Mouse (Mus musculus) midbrain, embryonic 11.5 days (tissue): ENCODE results near the gene Exosc10. TPM values are rescaled to one million over a fixed set of nuclear protein-coding genes. Genes with fewer than 3 reads are reported as not detected.

Experiments used
- ATAC-seq: fragments of 200-750 bp; cut with Nextera tagmentation; 2 replicates; pipeline ENCODE4 v1.8.0; 2017; ENCODE audit warnings: moderate TSS enrichment, moderate library complexity; ENCODE audit not compliant: low FRiP score
- DNase-seq: peaks from one replicate; pipeline ENCODE4 v3.0.0; 2015; ENCODE audit warnings: low spot score; ENCODE audit errors: missing footprints
- H3K27ac ChIP-seq: fragments of 300-500 bp; sonication (generic); 2 replicates; pipeline ENCODE4 v1.5.1; 2014; ENCODE audit warnings: low read depth, low read length
- H3K27me3 ChIP-seq: fragments of 300-500 bp; sonication (generic); 2 replicates; pipeline ENCODE4 v1.6.1; 2014; ENCODE audit warnings: mild to moderate bottlenecking, low read length, moderate library complexity, mixed read lengths; ENCODE audit not compliant: control insufficient read depth, insufficient read depth
- H3K36me3 ChIP-seq: fragments of 300-500 bp; sonication (generic); 2 replicates; pipeline ENCODE4 v1.6.1; 2014; ENCODE audit warnings: mild to moderate bottlenecking, low read length, moderate library complexity, mixed read lengths; ENCODE audit not compliant: control insufficient read depth, insufficient read depth
- H3K4me1 ChIP-seq: fragments of 300-500 bp; sonication (generic); 2 replicates; pipeline ENCODE4 v1.6.1; 2014; ENCODE audit warnings: low read length; ENCODE audit not compliant: control insufficient read depth, insufficient read depth
- H3K4me2 ChIP-seq: fragments of 300-500 bp; sonication (generic); 2 replicates; pipeline ENCODE4 v1.6.1; 2014; ENCODE audit warnings: mild to moderate bottlenecking, moderate library complexity
- H3K4me3 ChIP-seq: fragments of 300-500 bp; sonication (generic); 2 replicates; pipeline ENCODE4 v1.5.1; 2014; ENCODE audit warnings: low read depth, low read length
- H3K9ac ChIP-seq: fragments of 300-500 bp; sonication (generic); 2 replicates; pipeline ENCODE4 v1.6.1; 2014; ENCODE audit warnings: low read length
- H3K9me3 ChIP-seq: fragments of 300-500 bp; sonication (generic); 2 replicates; pipeline ENCODE4 v1.6.1; 2016; ENCODE audit warnings: low read length; ENCODE audit not compliant: control insufficient read depth
- WGBS: fragments of 180-500 bp; shearing (Covaris S2); extraction: QIAGEN DNeasy Blood & Tissue Kit; methylation state at CpG from one replicate; pipeline ENCODE4 v1.1.7; 2014; 5-methylcytosine and 5-hydroxymethylcytosine counted together
- polyA plus RNA-seq: library from polyadenylated mRNA; unstranded; fragments of >200 nt; fragmentation: Nextera tagmentation; extraction: Ambion mirVana; gene quantifications from 2 replicates; pipeline ENCODE4 v1.2.1, GENCODE M21; 2014

Exosc10 gene
- polyA plus RNA-seq, 1 experiment from 2014 or later: 101 TPM

DNA sequence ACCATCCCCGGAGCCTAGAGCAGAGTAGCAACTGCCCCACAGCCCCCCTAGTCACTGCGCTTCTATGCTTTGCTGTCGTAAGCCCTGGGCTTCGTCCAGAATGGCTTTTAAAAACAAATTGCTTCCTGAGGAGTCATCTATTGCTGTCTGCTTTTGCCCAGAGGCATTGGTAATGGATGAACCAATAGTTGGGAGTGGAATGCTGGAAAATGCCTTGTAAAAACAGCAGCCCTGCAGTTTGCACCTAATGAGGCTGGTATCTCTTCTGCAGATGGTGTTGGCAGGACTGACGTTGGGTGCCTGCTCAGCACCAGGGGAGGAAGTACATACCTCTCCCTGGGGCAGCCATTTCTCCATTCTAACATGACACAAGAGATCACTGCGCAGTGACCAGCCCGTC lies 34.7 kb upstream of the Exosc10 start:
- peaks cover 5% of the 10 kb centered on the region; the same call in 1 of the 2 replicates for H3K4me1 ChIP-seq
- ATAC-seq (no peak), DNase-seq (peak; percentile 17)
- H3K27me3 ChIP-seq: no peaks in the 10 kb centered on the region
- no peak overlapping the region for H3K9ac ChIP-seq
- H3K4me3 ChIP-seq: no peak overlapping the region
- no peaks in the 10 kb centered on the region for H3K9me3 ChIP-seq
- 91% methylated on average over 7 of the region's 7 CpGs for WGBS
- no peak overlapping the region for H3K27ac ChIP-seq
- H3K4me2 ChIP-seq: no peak overlapping the region
- H3K36me3 ChIP-seq: peaks cover 20% of the 10 kb centered on the region; the same call in 1 of the 2 replicates

DNA sequence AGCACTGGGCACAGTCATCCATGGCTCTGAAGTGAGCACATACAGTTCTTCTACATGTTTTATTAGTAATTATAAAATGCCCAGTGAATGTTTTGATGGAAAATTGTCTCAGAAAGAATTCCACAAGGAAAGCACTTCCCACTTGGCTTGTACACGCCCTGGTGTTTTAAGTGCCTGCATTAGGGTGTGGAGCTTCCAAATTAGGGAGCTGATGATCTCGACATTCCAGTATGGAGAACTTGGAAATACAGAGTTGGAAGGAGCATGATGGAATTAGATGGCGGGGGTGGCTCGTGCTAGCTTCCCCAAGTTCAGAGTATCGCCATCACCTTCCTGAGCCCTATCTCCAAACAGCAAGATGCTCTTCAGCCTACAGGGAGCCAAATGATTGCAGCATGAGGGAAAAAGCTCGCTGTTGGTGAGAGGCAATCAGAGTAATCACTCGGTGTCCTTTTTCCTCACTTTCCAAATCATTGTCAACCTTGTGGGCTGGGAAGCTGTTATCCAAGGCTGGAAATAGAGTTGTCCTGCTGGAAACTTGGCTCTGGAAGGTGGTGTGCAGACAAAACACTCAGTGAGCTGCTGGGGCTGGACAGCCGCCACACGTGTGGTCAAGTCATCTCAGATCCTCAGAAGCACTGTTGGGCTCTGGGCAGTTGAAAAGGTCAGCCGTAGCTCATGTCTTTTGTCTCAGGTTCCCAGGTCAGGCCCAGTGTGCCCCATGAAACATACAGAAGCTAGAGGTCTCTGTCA lies 30.9 kb upstream of the Exosc10 start:
- H3K27me3 ChIP-seq: no peaks in the 10 kb centered on the region
- peak; percentile 17 for DNase-seq
- 90% methylated on average over 10 of the region's 10 CpGs for WGBS
- peaks cover 28% of the 10 kb centered on the region for H3K36me3 ChIP-seq
- H3K27ac ChIP-seq: no peak overlapping the region
- no peaks in the 10 kb centered on the region for H3K4me1 ChIP-seq
- H3K9ac ChIP-seq: no peak overlapping the region
- H3K4me2 ChIP-seq: no peak overlapping the region
- no peaks in the 10 kb centered on the region for H3K9me3 ChIP-seq
- no peak for ATAC-seq
- no peak overlapping the region for H3K4me3 ChIP-seq

DNA sequence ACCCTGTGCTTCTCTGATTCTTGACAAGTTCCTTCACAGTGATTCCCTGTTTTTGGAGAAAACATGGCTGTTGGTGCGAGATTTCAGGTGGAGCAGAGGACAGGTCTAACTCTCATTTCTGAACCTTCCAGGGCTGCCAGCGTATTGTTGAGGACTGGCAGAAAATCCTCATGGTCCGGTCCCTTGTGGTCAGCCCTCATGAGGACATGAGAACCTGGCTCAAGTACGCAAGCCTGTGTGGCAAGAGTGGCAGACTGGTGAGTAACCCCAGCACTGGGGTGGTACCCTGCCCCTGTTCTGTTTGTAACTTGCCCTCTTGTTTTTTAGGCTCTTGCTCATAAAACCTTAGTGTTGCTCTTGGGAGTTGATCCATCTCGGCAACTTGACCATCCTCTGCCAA lies 27.9 kb upstream of the Exosc10 start:
- no peak overlapping the region for H3K27ac ChIP-seq
- H3K36me3 ChIP-seq: peaks cover 46% of the 10 kb centered on the region
- 95% methylated on average over 5 of the region's 5 CpGs for WGBS

DNA sequence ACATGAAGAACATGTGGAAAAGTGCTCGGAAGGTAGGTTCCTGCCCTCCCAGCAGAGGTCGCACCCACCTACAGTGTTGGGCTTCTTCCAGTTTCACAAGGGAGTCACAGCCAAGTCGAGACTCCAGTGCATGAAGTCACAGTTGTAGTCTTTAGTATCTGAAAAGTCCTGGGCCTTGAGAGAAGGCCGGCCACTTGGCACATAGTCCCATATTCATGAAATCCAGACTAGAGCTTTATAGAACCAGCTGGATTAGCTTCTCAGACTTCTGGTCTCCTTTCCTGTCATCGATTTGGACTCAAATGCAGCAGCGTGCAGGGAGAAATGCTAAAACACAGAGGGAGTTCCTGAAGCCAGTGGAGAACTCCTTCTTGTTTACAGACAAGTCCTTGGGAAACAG lies 27.5 kb upstream of the Exosc10 start:
- Histone ChIP-seq H3K4me2 (no peak overlapping the region), H3K36me3 (peaks cover 48% of the 10 kb centered on the region), H3K9ac (no peak overlapping the region), H3K27ac (no peak overlapping the region), H3K27me3 (no peaks in the 10 kb centered on the region), H3K9me3 (no peaks in the 10 kb centered on the region), H3K4me1 (no peaks in the 10 kb centered on the region), H3K4me3 (no peak overlapping the region)
- no peak for DNase-seq
- no peak for ATAC-seq
- WGBS: 96% methylated on average over 6 of the region's 6 CpGs

More for the DNA sequence above, 27.9 kb upstream of the Exosc10 start:
- no peaks in the 10 kb centered on the region for H3K4me1 ChIP-seq
- H3K9me3 ChIP-seq: no peaks in the 10 kb centered on the region
- no peaks in the 10 kb centered on the region for H3K27me3 ChIP-seq
- ATAC-seq (no peak), DNase-seq (peak; percentile 8)
- no peak overlapping the region for H3K4me2 ChIP-seq
- H3K9ac ChIP-seq: no peak overlapping the region
- H3K4me3 ChIP-seq: no peak overlapping the region

DNA sequence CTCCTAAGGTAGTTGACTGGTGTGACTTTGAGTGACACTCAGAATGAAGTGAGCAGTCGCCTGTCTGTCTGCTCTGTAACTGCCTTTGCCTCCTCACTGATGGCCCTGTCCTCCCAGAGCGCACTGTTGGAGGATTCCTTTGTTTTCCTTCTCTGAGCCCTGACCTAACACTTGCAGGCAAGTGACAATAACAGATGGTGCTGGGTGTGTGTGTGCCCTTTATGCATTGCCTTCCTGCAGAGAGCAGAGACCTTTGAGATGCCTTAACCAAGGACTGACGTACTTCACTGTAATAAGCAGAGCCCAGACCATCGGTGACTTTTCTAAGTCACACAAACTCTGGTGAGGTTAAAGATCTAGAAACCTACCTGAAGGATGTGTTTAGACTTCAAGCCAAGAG lies 26.9 kb upstream of the Exosc10 start:
- H3K27me3 ChIP-seq: no peaks in the 10 kb centered on the region
- no peak for DNase-seq
- no peaks in the 10 kb centered on the region for H3K9me3 ChIP-seq
- H3K27ac ChIP-seq: no peak overlapping the region
- WGBS: 93% methylated on average over 4 of the region's 4 CpGs
- no peak overlapping the region for H3K4me3 ChIP-seq
- ATAC-seq: no peak
- H3K4me2 ChIP-seq: no peak overlapping the region
- H3K36me3 ChIP-seq: peaks cover 49% of the 10 kb centered on the region
- no peak overlapping the region for H3K9ac ChIP-seq
- no peaks in the 10 kb centered on the region for H3K4me1 ChIP-seq

DNA sequence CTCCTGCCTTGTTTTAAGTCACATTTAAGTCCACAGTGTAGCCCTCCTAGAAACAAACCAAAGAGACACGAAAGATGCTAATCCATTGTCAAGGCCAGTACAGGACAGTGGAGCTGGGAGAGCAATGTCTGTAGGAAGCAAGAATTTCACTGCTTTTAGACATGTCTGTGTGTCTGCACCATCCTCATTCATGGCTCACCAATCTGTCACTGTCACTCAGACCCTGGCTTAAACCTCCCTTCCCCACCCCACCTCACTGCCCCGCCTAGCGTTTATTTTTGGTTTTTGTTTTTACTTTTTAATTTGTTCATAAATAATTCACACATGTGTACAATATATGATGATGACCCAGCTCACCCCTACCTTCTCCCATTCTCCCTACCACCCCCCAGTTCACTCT lies 25.7 kb upstream of the Exosc10 start:
- peaks cover 49% of the 10 kb centered on the region for H3K36me3 ChIP-seq
- no peak overlapping the region for H3K27ac ChIP-seq
- H3K9ac ChIP-seq: no peak overlapping the region
- H3K4me1 ChIP-seq: no peaks in the 10 kb centered on the region
- ATAC-seq (no peak), DNase-seq (no peak)
- no peak overlapping the region for H3K4me3 ChIP-seq
- 94% methylated on average over 3 of the region's 3 CpGs for WGBS
- no peak overlapping the region for H3K4me2 ChIP-seq
- no peaks in the 10 kb centered on the region for H3K27me3 ChIP-seq
- no peaks in the 10 kb centered on the region for H3K9me3 ChIP-seq

DNA sequence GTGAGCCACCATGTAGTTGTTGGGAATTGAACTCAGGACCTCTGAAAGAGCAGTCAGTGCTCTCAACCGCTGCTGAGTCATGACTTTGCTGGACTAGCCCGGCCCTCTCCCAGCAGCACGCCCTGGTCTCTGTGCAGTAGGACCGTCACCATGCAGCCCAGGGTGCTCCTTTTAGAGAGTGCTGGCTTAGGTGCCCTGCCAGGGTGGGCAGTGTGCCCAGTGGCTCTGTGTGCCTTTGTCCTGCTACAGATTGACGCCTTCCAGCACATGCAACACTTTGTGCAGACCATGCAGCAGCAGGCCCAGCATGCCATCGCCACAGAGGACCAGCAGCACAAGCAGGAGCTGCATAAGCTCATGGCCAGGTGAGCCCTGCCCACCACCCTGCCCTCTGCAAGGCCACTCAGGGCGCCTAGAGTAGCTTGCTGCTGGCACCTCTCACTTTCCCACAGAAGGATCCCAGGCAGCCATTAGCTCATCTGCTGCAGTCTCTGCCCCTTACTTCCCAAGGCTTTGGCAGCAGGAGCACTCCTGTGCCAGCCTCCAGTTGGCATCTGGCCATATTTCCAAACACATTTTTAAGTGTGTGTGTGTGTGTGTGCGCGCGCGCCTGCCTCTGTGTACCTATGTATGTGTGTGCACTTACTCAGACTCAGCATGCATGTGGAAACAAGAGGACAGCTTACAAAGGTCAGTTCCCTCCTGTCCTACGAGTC lies 24.5 kb upstream of the Exosc10 start:
- no peaks in the 10 kb centered on the region for H3K4me1 ChIP-seq
- H3K9me3 ChIP-seq: no peaks in the 10 kb centered on the region
- 95% methylated on average over 12 of the region's 12 CpGs for WGBS
- peaks cover 56% of the 10 kb centered on the region for H3K36me3 ChIP-seq
- no peak overlapping the region for H3K4me2 ChIP-seq
- H3K4me3 ChIP-seq: no peak overlapping the region
- ATAC-seq (no peak), DNase-seq (no peak)
- H3K27ac ChIP-seq: no peak overlapping the region
- no peak overlapping the region for H3K9ac ChIP-seq
- no peaks in the 10 kb centered on the region for H3K27me3 ChIP-seq

DNA sequence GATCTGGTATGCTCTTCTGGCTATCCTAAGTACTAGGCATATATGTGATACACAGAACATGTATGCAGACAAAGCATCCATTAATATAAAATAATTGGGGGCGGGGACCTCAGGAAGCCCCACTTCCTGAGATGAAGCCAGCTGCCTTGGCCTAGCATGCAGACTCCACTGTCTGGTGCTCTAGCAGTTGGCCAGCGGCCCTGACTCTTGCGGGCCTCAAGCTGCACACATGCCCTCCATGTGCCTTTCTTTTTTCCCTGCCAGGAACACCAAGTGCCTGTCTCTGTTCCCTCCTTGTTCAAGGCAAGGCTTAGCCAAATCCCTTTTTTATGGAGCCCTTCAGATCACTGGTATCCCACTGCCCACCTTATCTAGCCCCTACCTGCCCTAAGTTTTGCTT lies 22.4 kb upstream of the Exosc10 start:
- ATAC-seq (no peak), DNase-seq (no peak)
- H3K9ac ChIP-seq: no peak overlapping the region
- no peaks in the 10 kb centered on the region for H3K27me3 ChIP-seq
- no peak overlapping the region for H3K27ac ChIP-seq
- peaks cover 67% of the 10 kb centered on the region for H3K36me3 ChIP-seq
- no peaks in the 10 kb centered on the region for H3K9me3 ChIP-seq
- 99% methylated on average over 3 of the region's 3 CpGs for WGBS
- no peaks in the 10 kb centered on the region for H3K4me1 ChIP-seq
- no peak overlapping the region for H3K4me3 ChIP-seq
- H3K4me2 ChIP-seq: no peak overlapping the region

DNA sequence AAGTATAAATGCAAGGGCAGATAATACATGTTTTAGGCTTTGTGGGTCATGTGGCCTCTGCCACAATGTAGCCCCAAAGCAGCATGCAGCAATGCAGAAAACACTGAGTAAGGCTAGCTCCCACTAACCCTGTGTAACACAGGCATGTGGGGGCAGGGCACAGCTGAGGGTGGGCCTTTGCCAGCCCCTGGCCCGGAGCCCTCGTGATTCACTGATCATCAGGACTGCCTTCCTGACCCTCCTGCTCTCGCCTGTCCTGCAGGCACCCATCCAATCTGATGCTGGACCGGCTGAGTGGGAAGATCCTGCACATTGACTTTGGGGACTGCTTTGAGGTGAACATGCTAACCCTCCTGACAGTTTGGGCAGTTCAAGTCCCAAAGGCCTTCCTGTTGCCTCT lies 9.1 kb upstream of the Exosc10 start:
- Histone ChIP-seq H3K4me2 (no peak overlapping the region), H3K36me3 (peaks cover 51% of the 10 kb centered on the region), H3K9me3 (no peaks in the 10 kb centered on the region), H3K27ac (no peak overlapping the region), H3K27me3 (no peaks in the 10 kb centered on the region), H3K4me1 (no peaks in the 10 kb centered on the region), H3K4me3 (no peak overlapping the region), H3K9ac (no peak overlapping the region)
- no peak for ATAC-seq
- no peak for DNase-seq
- 87% methylated on average over 4 of the region's 4 CpGs for WGBS
